Mouse (Mus musculus) stomach, embryonic 14.5 days (tissue): Measurements from ENCODE around the gene Gjb5. TPM values are rescaled to one million over a fixed set of nuclear protein-coding genes. Genes with fewer than 3 reads are reported as not detected.

Source experiments
- ATAC-seq: fragments of 200-750 bp; cut with Nextera tagmentation; 2 replicates; pipeline ENCODE4 v1.8.0; 2017; ENCODE audit warnings: low read depth, moderate TSS enrichment; ENCODE audit not compliant: insufficient number of reproducible peaks, insufficient read depth, low FRiP score
- H3K27ac ChIP-seq: fragments of 300-500 bp; sonication (generic); 2 replicates; pipeline ENCODE4 v1.5.1; 2014; ENCODE audit warnings: mild to moderate bottlenecking, low read length, moderate library complexity, mixed read lengths
- H3K27me3 ChIP-seq: fragments of 300-500 bp; sonication (generic); 2 replicates; pipeline ENCODE4 v1.6.1; 2014; ENCODE audit warnings: low read length, control low read depth, mixed read lengths; ENCODE audit not compliant: control insufficient read depth, insufficient read depth
- H3K36me3 ChIP-seq: fragments of 300-500 bp; sonication (generic); 2 replicates; pipeline ENCODE4 v1.6.1; 2014; ENCODE audit warnings: mild to moderate bottlenecking, control low read depth, low read length, moderate library complexity, mixed read lengths; ENCODE audit not compliant: control insufficient read depth, insufficient read depth
- H3K4me1 ChIP-seq: fragments of 300-500 bp; sonication (generic); 2 replicates; pipeline ENCODE4 v1.6.1; 2014; ENCODE audit warnings: low read length, control low read depth, mixed read lengths; ENCODE audit not compliant: control insufficient read depth, insufficient read depth
- H3K4me2 ChIP-seq: fragments of 300-500 bp; sonication (generic); replicated peaks from 2 replicates; pipeline ENCODE4 v1.6.1; 2014; ENCODE audit warnings: low read depth, low read length, control low read depth
- H3K4me3 ChIP-seq: fragments of 300-500 bp; sonication (generic); 2 replicates; pipeline ENCODE4 v1.5.1; 2014; ENCODE audit warnings: low read depth, low read length, control low read depth
- H3K9ac ChIP-seq: fragments of 300-500 bp; sonication (generic); replicated peaks from 2 replicates; pipeline ENCODE4 v1.6.1; 2014; ENCODE audit warnings: low read depth, mild to moderate bottlenecking, control low read depth, low read length, moderate library complexity, mixed read lengths
- H3K9me3 ChIP-seq: fragments of 300-500 bp; sonication (generic); 2 replicates; pipeline ENCODE4 v1.6.1; 2016; ENCODE audit warnings: low read depth, low read length, control low read depth; ENCODE audit not compliant: control insufficient read depth
- WGBS: fragments of 180-500 bp; shearing (Covaris S2); extraction: QIAGEN DNeasy Blood & Tissue Kit; methylation state at CpG from one replicate; pipeline ENCODE4 v1.1.7; 2014; 5-methylcytosine and 5-hydroxymethylcytosine counted together
- polyA plus RNA-seq: library from polyadenylated mRNA; unstranded; fragments of >200 nt; fragmentation: Nextera tagmentation; extraction: Ambion mirVana; gene quantifications from 2 replicates; pipeline ENCODE4 v1.2.1, GENCODE M21; 2014

The Gjb5 gene
- polyA plus RNA-seq, 1 experiment from 2014 or later, result 0.38 TPM

DNA sequence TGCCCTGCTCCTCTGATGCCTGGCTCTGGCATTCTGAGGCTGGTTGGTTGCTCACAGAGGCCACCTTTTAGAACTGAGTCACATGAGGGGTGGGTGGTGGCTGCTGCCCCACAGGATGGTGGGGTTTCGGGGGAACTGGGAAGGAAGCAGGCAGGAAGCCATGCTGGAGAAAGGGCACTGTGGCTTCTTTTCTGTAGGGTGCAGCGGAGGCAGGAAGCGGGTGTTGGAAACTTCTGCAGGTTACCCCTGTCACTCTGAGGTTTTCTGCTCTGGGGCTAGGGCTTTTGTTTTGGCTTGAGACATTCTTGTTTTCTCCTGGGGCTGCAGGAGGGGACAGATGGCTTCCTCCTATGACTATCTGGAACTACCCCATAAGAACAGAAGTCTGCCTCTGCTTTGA, 4.5 kb upstream of the Gjb5 start:
- Histone ChIP-seq H3K9me3 (no peaks in the 10 kb centered on the region), H3K36me3 (no peaks in the 10 kb centered on the region), H3K4me3 (no peak overlapping the region), H3K27me3 (no peaks in the 10 kb centered on the region), H3K4me2 (no peak overlapping the region), H3K4me1 (no peaks in the 10 kb centered on the region), H3K9ac (no peak overlapping the region), H3K27ac (no peak overlapping the region)
- ATAC-seq, result no peak
- WGBS, result 74% methylated on average over 3 of the region's 3 CpGs

DNA sequence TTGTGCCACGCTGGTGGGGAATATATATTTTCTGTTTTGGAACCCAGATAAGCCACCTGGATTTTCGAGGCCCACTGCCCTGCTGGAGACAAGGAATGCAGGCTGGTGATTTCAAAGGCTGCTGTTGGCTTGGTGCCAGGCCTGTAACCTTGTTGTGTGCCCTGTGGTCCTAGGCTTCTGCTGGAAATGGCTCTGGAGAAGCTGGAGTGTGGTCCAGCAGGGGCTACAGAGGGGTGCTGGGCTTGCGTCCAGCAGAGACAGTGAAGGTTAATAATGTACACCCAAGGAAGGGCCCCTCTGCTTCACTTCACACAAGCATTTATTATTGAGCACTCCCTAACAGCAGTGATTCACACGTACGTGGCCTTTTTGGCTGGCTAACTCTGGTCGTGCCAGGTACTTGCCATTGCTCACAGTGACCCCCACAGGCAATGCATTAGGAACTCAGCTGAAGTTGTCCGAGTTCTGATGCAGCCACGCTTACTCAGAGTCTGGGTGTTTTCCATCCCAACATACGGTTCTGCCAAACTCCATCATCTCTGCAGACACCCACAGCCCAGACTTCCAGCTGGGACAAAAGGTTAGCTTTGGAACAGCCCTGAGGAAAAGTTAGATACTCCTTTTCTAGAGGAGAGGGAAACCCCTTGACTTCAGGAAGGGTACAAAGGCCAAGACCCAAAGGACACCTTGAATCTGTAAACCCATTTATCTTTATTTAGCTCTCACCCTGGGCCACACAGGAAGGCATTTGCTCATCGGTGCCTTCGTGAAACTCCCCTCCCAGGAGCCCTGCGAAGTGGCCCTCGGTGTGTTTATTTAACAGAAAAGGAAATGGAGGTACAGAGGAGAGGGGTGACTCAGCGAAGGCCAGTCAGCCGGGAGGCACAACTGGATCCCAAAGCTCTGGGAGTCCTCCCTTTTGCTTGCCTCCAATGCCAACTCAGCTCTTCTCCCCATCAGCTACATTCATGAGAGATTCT, 3.2 kb downstream of the Gjb5 start:
- H3K27ac ChIP-seq, result no peak overlapping the region
- H3K9me3 ChIP-seq, result no peaks in the 10 kb centered on the region
- H3K4me1 ChIP-seq, result peaks cover 7% of the 10 kb centered on the region; the same call in 1 of the 2 replicates
- ATAC-seq, result 0 out of 2 replicates have a peak, but pooled peaks have one; percentile 19
- H3K27me3 ChIP-seq, result no peaks in the 10 kb centered on the region
- WGBS, result 30% methylated on average over 15 of the region's 15 CpGs
- no peak overlapping the region for H3K9ac ChIP-seq
- no peaks in the 10 kb centered on the region for H3K36me3 ChIP-seq
- no peak overlapping the region for H3K4me2 ChIP-seq
- H3K4me3 ChIP-seq, result no peak overlapping the region

GRCm38 (mm10) chr4:127353951-127354438, 4.0 kb downstream of the Gjb5 start, which contains the start of gene Gjb4:
Gene Gjb4 (minus strand): TSS chr4:127354081.
- no peaks in the 10 kb centered on the region for H3K9me3 ChIP-seq
- H3K27ac ChIP-seq, result no peak within 1 kb of the TSS
- H3K4me1 ChIP-seq, result peaks cover 7% of the 10 kb centered on the region; the same call in 1 of the 2 replicates
- 45% methylated on average over 8 of the region's 8 CpGs for WGBS
- no peak within 1 kb of the TSS for H3K9ac ChIP-seq
- H3K4me2 ChIP-seq, result no peak within 1 kb of the TSS
- H3K4me3 ChIP-seq, result no peak within 1 kb of the TSS
- H3K36me3 ChIP-seq, result no peaks in the 10 kb centered on the region
- no peaks in the 10 kb centered on the region for H3K27me3 ChIP-seq
- no peak for ATAC-seq

- ATAC-seq, result no peak
- Histone ChIP-seq H3K27ac (no peak overlapping the region), H3K27me3 (no peaks in the 10 kb centered on the region), H3K9ac (no peak overlapping the region), H3K9me3 (no peaks in the 10 kb centered on the region), H3K4me3 (no peak overlapping the region), H3K4me2 (no peak overlapping the region), H3K36me3 (no peaks in the 10 kb centered on the region), H3K4me1 (peaks cover 7% of the 10 kb centered on the region; the same call in 1 of the 2 replicates)
- WGBS, result 30% methylated on average over 1 of the region's 1 CpGs
Observed at GRCm38 (mm10) chr4:127352594-127352993, 5.4 kb downstream of the Gjb5 start.

DNA sequence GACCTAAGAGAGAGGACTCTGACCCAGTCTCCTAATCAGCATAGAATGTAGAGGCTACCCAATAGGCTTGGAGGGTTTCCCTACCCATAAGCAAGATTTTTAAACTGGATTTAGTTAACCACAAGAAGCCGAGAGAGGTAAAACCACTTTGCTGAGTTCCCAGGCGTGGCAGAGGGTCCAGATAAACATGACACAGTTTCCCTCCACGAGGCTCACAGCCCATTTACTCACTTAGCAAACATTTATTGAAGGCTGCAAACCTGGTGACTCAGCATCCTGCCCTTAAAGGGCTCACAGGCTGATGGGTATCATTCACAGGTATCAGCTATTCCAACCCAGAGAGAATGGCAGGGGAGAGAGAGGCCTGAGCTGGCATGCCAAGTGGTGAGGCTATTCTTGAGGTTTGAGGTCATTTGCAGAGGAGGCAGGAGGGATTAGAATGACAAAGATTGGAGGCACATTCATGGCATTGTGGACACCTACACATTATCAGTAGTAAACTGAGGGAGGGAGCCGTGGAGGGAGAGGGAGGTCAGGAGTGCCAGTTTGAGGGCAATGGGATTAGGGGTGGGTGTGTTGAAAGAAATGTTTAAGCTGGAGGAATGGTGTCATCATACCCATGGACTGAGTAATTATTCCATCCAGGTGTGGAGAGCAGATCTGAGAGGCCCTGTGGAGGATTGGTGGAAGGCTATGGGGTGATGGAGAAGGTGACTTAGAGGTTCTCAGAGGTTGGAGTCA, 8.3 kb downstream of the Gjb5 start:
- H3K4me3 ChIP-seq, result no peak overlapping the region
- H3K4me2 ChIP-seq, result no peak overlapping the region
- H3K36me3 ChIP-seq, result no peaks in the 10 kb centered on the region
- WGBS, result 43% methylated on average over 4 of the region's 4 CpGs
- ATAC-seq, result no peak
- no peaks in the 10 kb centered on the region for H3K9me3 ChIP-seq
- H3K4me1 ChIP-seq, result peaks cover 5% of the 10 kb centered on the region; the same call in 1 of the 2 replicates
- no peak overlapping the region for H3K9ac ChIP-seq
- no peak overlapping the region for H3K27ac ChIP-seq
- no peaks in the 10 kb centered on the region for H3K27me3 ChIP-seq

DNA sequence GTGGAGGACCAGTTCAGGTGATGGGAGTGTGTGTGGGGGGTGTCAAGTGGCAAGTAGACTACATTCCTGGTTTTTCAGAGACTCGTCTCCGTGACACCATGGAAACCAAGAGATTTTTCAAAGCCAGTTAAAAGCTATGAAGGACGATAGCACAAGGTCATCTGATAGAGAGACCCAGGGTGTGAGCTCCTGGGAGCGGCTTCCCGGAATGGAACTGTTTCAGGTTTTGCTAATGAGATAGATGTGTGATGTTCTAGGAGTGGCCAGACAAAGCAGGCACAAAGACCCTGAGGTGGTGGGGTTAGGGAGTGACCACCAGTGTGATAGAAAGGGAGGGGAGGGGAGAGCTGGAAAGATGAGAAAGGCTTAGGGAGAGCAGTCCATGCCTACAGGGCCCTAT, 13.0 kb downstream of the Gjb5 start:
- H3K27me3 ChIP-seq, result no peaks in the 10 kb centered on the region
- no peaks in the 10 kb centered on the region for H3K4me1 ChIP-seq
- no peaks in the 10 kb centered on the region for H3K9me3 ChIP-seq
- no peak overlapping the region for H3K27ac ChIP-seq
- no peak for ATAC-seq
- no peaks in the 10 kb centered on the region for H3K36me3 ChIP-seq
- WGBS, result 53% methylated on average over 5 of the region's 5 CpGs
- H3K4me2 ChIP-seq, result no peak overlapping the region
- H3K9ac ChIP-seq, result no peak overlapping the region
- no peak overlapping the region for H3K4me3 ChIP-seq

- H3K4me1 ChIP-seq, result no peaks in the 10 kb centered on the region
- no peak for ATAC-seq
- no peaks in the 10 kb centered on the region for H3K36me3 ChIP-seq
- no peak overlapping the region for H3K4me2 ChIP-seq
- H3K27me3 ChIP-seq, result no peaks in the 10 kb centered on the region
- WGBS, result 38% methylated on average over 6 of the region's 6 CpGs
- H3K27ac ChIP-seq, result no peak overlapping the region
- no peak overlapping the region for H3K9ac ChIP-seq
- no peak overlapping the region for H3K4me3 ChIP-seq
- no peaks in the 10 kb centered on the region for H3K9me3 ChIP-seq
Observed at GRCm38 (mm10) chr4:127341372-127341771, 16.6 kb downstream of the Gjb5 start.

GRCm38 (mm10) chr4:127337668-127338067, 20.3 kb downstream of the Gjb5 start:
- no peak overlapping the region for H3K4me3 ChIP-seq
- no peaks in the 10 kb centered on the region for H3K36me3 ChIP-seq
- H3K4me1 ChIP-seq, result no peaks in the 10 kb centered on the region
- WGBS, result 88% methylated on average over 5 of the region's 5 CpGs
- H3K4me2 ChIP-seq, result no peak overlapping the region
- H3K9me3 ChIP-seq, result no peaks in the 10 kb centered on the region
- 0 out of 2 replicates have a peak, but pooled peaks cover 4% of the 10 kb centered on the region for H3K27me3 ChIP-seq
- H3K27ac ChIP-seq, result no peak overlapping the region
- no peak for ATAC-seq
- H3K9ac ChIP-seq, result no peak overlapping the region
